Mouse (Mus musculus) embryonic facial prominence, embryonic 15.5 days (tissue): ENCODE data around the gene Akt1s1. TPM values are rescaled to one million over a fixed set of nuclear protein-coding genes. Genes with fewer than 3 reads are reported as not detected.
A peak's percentile ranks its signal among the peaks of the same experiment; 100 is the strongest.

Experiments
- ATAC-seq: fragments of 200-750 bp; cut with Nextera tagmentation; 2 replicates; pipeline ENCODE4 v1.8.0; 2017; ENCODE audit warnings: low read depth, moderate TSS enrichment; ENCODE audit not compliant: insufficient number of reproducible peaks, low FRiP score, low TSS enrichment
- H3K27ac ChIP-seq: fragments of 300-500 bp; sonication (generic); replicated peaks from 2 replicates; pipeline ENCODE4 v1.5.1; 2015; ENCODE audit warnings: mild to moderate bottlenecking, inconsistent platforms
- H3K27me3 ChIP-seq: fragments of 300-500 bp; sonication (generic); 2 replicates; pipeline ENCODE4 v1.6.1; 2015; ENCODE audit warnings: inconsistent platforms
- H3K36me3 ChIP-seq: fragments of 300-500 bp; sonication (generic); 2 replicates; pipeline ENCODE4 v1.6.1; 2015; ENCODE audit warnings: mild to moderate bottlenecking, inconsistent platforms
- H3K4me1 ChIP-seq: fragments of 300-500 bp; sonication (generic); 2 replicates; pipeline ENCODE4 v1.6.1; 2015; ENCODE audit warnings: inconsistent platforms
- H3K4me2 ChIP-seq: fragments of 300-500 bp; sonication (generic); replicated peaks from 2 replicates; pipeline ENCODE4 v1.6.1; 2015; ENCODE audit warnings: mild to moderate bottlenecking, inconsistent platforms
- H3K4me3 ChIP-seq: fragments of 300-500 bp; sonication (generic); replicated peaks from 2 replicates; pipeline ENCODE4 v1.5.1; 2015; ENCODE audit warnings: mild to moderate bottlenecking, inconsistent platforms
- H3K9ac ChIP-seq: fragments of 300-500 bp; sonication (generic); 2 replicates; pipeline ENCODE4 v1.6.1; 2015; ENCODE audit warnings: inconsistent platforms
- H3K9me3 ChIP-seq: fragments of 300-500 bp; sonication (generic); replicated peaks from 2 replicates; pipeline ENCODE4 v1.6.1; 2016; ENCODE audit warnings: inconsistent platforms
- WGBS: fragments of 180-500 bp; shearing (Covaris S2); methylation state at CpG from one replicate; pipeline ENCODE4 v1.1.7; 2015; 5-methylcytosine and 5-hydroxymethylcytosine counted together
- polyA plus RNA-seq: library from polyadenylated mRNA; unstranded; fragments of >200 nt; fragmentation: Nextera tagmentation; extraction: Ambion mirVana; gene quantifications from 2 replicates; pipeline ENCODE4 v1.2.1, GENCODE M21; 2015

Gene Akt1s1
- polyA plus RNA-seq, 1 experiment from 2014 or later = 127 TPM

DNA sequence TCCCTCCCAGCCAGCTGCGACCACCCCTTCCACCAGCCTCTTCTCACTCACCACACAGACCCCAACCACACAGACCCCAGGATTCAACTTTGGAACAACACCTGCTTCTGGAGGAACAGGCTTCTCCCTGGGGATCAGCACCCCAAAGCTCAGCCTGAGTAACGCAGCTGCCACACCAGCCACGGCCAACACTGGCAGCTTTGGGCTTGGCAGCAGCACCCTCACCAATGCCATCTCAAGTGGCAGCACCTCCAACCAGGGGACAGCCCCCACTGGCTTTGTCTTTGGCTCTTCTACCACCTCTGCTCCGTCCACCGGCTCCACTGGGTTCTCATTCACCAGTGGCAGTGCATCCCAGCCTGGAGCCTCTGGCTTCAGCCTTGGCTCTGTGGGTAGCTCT lies 20.1 kb upstream of the Akt1s1 start:
- Histone ChIP-seq H3K27ac (no peak overlapping the region), H3K9ac (no peak overlapping the region), H3K27me3 (no peaks in the 10 kb centered on the region), H3K4me1 (peaks cover 9% of the 10 kb centered on the region), H3K4me3 (no peak overlapping the region), H3K9me3 (no peaks in the 10 kb centered on the region), H3K4me2 (no peak overlapping the region), H3K36me3 (peaks cover 48% of the 10 kb centered on the region)
- 90% methylated on average over 5 of the region's 5 CpGs for WGBS
- ATAC-seq = no peak

DNA sequence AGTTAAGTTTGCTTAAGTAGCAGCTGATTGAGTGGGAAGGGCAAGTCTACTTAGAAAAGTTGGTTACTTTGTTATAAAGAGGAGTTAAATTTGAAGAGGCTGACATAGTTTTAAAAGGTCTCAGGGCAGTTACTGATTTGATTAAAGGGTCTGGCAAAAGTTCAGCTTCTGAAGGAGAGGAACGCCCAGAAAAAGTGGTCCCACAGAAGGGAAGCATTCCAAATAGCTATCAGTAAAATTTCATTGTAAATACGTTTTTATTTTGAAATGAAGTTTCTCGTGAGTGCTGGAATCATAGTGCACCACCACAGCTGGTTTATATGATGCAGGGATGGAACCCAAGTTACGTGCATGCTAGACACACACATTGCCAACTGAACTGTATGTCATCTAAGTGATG lies 16.0 kb upstream of the Akt1s1 start:
- 50% methylated on average over 4 of the region's 4 CpGs for WGBS
- no peak overlapping the region for H3K4me2 ChIP-seq
- no peaks in the 10 kb centered on the region for H3K27me3 ChIP-seq
- H3K4me3 ChIP-seq = no peak overlapping the region
- H3K9ac ChIP-seq = no peak overlapping the region
- no peak for ATAC-seq
- no peaks in the 10 kb centered on the region for H3K9me3 ChIP-seq
- H3K4me1 ChIP-seq = peaks cover 13% of the 10 kb centered on the region; the same call in 1 of the 2 replicates
- H3K36me3 ChIP-seq = peaks cover 46% of the 10 kb centered on the region
- 0 out of 2 replicates have a peak overlapping the region, but pooled peaks have one; percentile 22 for H3K27ac ChIP-seq

DNA sequence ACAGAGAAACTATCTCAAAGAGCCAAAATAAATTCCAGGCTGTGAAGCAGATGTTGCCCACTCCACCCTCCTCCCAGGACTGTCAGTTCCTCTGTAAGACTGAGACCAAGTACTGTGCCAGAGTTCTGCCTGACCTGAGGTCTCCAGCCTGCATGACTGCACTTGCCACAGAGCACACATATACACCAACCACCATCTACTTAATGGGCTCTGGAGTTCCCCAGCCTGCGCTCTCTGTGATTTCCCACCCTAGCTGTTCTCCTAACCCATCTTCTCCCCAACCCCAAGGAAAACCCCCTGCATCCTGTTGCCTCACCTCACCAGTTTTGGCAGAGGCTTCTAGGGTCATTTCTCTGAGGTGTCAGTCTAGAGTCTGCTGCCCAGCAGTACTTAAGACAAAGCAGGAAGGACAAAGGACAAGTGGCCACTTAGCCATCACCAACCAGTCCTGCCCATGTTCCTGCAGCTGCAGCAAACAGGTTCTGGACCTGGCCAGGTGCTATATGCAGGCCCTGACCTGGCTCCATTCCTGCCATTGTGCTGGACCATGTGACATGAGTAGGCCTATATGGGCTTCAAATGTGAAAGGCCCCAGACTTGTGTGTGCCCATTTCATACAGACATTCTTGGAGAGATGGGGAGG lies 13.3 kb upstream of the Akt1s1 start:
- WGBS = 85% methylated on average over 1 of the region's 1 CpGs
- no peaks in the 10 kb centered on the region for H3K9me3 ChIP-seq
- ATAC-seq = no peak

DNA sequence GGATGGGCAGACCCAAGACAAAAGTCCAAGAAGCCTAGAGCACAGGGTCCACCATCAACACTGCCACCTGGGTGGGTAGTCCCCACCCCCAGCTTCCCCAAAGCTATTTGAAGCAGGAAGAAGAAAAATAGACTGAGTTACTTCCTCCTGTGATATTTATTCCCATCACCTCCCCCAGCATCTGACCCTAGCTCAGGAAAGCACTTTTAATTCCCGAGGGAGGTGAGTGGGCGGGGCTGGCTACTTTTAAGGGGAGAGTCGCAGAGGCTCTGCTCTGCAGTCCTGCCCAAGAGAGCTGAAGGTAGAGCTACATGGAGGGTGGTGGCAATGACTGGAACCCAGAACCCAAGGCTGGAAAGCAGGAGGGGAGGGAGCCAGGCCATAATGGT lies 12.8 kb upstream of the Akt1s1 start:
- Histone ChIP-seq H3K27me3 (peaks cover 29% of the 10 kb centered on the region), H3K9ac (no peak overlapping the region), H3K4me1 (peaks cover 27% of the 10 kb centered on the region), H3K4me3 (no peak overlapping the region), H3K4me2 (no peak overlapping the region), H3K27ac (no peak overlapping the region), H3K36me3 (peaks cover 22% of the 10 kb centered on the region), H3K9me3 (no peaks in the 10 kb centered on the region)
- no peak for ATAC-seq
- 42% methylated on average over 3 of the region's 3 CpGs for WGBS

More for the DNA sequence above, 13.3 kb upstream of the Akt1s1 start:
- Histone ChIP-seq H3K9ac (no peak overlapping the region), H3K36me3 (peaks cover 22% of the 10 kb centered on the region), H3K27me3 (peaks cover 24% of the 10 kb centered on the region), H3K4me2 (no peak overlapping the region), H3K4me1 (peaks cover 27% of the 10 kb centered on the region), H3K4me3 (no peak overlapping the region), H3K27ac (no peak overlapping the region)

DNA sequence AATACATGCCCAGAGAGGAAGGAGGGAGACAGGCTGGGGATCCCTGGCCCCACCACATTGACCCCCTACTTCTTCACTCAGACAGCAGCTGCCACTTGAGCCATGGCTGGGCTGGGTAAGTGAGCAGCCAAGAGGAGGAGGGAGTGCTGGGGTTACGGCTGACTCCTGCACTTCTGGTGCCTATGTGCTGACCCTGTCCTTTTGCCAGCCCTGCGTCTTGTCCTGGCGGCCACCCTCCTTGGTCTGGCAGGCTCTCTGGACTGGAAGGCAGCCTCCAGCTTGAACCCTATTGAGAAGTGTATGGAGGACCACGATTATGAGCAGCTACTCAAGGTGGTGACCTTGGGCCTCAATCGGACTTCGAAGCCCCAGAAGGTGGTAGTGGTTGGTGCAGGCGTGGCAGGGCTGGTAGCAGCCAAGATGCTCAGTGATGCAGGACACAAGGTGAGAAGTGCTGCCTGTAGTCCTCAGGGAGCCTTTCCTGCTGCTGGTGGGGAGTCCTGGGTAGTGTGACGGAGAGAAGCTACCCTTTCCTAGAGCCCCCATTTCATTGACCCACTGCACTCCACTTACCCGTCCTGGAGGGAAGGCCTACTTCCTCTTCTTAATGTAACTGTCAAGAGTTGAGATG lies 12.3 kb upstream of the Akt1s1 start:
- peaks cover 31% of the 10 kb centered on the region for H3K27me3 ChIP-seq

DNA sequence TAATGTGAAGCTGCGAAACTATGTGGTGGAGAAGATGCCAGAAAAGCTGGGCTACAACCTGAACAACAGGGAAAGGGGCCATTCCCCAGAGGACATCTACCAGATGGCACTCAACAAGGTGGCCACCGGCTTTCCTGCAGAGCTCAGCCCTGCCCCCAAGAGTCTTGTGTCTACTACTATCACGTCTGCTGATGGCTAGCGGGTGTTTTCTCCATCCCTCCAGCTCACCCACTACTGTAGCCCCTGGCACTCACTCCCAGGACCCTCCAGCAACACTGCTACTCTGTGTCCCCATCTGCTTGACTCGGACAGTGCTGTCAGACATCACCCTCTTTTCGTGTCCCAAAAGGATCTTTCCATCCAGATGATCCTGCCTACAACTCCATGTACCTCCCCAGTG lies 10.7 kb upstream of the Akt1s1 start:
- H3K36me3 ChIP-seq = peaks cover 29% of the 10 kb centered on the region
- WGBS = 90% methylated on average over 6 of the region's 6 CpGs
- H3K9ac ChIP-seq = no peak overlapping the region
- peaks cover 37% of the 10 kb centered on the region for H3K27me3 ChIP-seq
- H3K27ac ChIP-seq = no peak overlapping the region
- H3K4me3 ChIP-seq = no peak overlapping the region
- peaks cover 20% of the 10 kb centered on the region for H3K4me1 ChIP-seq
- ATAC-seq = no peak
- H3K4me2 ChIP-seq = no peak overlapping the region
- H3K9me3 ChIP-seq = no peaks in the 10 kb centered on the region

More for the DNA sequence above, 12.3 kb upstream of the Akt1s1 start:
- no peak overlapping the region for H3K27ac ChIP-seq
- WGBS = 83% methylated on average over 9 of the region's 9 CpGs
- ATAC-seq = no peak
- H3K4me3 ChIP-seq = no peak overlapping the region
- H3K4me2 ChIP-seq = no peak overlapping the region
- H3K36me3 ChIP-seq = peaks cover 22% of the 10 kb centered on the region
- no peaks in the 10 kb centered on the region for H3K9me3 ChIP-seq
- H3K9ac ChIP-seq = no peak overlapping the region
- H3K4me1 ChIP-seq = peaks cover 27% of the 10 kb centered on the region

DNA sequence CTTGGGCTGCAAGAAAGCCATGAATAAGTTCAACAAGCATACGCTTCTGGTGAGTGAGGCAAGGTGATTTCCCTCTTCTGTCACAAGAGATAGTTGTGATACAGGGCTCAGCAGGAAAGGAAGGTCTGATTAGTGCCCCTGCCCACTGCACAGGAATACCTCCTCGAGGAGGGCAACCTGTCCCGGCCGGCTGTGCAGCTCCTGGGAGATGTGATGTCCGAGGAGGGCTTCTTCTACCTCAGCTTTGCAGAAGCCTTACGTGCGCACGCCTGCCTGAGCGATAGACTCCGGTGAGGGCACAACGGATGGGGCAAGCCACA lies 9.7 kb upstream of the Akt1s1 start:
- Histone ChIP-seq H3K9ac (0 out of 2 replicates have a peak overlapping the region, but pooled peaks have one; percentile 4), H3K36me3 (peaks cover 39% of the 10 kb centered on the region), H3K4me2 (peak overlapping the region; percentile 58), H3K4me3 (peak overlapping the region; percentile 34), H3K27me3 (peaks cover 37% of the 10 kb centered on the region), H3K4me1 (peaks cover 15% of the 10 kb centered on the region), H3K9me3 (no peaks in the 10 kb centered on the region), H3K27ac (no peak overlapping the region)
- 25% methylated on average over 11 of the region's 11 CpGs for WGBS
- no peak for ATAC-seq

DNA sequence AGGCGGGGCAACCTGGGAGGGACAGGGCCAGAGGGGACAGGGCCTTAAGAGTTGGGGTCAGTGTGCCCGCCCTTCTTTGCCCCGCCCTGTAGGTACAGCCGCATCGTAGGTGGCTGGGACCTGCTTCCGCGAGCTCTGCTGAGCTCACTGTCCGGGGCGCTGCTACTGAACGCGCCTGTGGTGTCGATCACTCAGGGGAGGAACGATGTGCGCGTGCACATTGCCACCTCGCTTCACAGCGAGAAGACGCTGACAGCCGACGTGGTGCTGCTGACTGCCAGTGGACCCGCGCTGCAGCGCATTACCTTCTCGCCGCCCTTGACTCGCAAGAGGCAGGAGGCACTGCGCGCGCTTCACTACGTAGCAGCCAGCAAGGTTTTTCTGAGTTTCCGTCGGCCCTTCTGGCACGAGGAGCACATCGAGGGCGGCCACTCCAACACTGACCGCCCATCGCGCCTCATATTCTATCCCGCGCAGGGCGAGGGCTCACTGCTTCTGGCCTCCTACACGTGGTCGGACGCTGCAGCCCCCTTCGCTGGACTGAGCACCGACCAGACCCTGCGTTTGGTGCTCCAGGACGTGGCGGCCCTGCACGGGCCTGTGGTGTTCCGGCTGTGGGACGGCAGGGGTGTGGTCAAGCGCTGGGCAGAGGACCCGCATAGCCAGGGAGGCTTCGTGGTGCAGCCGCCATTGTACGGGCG lies 9.2 kb upstream of the Akt1s1 start:
- Histone ChIP-seq H3K27ac (no peak overlapping the region), H3K9me3 (no peaks in the 10 kb centered on the region), H3K36me3 (peaks cover 44% of the 10 kb centered on the region), H3K27me3 (peaks cover 37% of the 10 kb centered on the region), H3K4me3 (peak overlapping the region; percentile 34), H3K4me1 (peaks cover 14% of the 10 kb centered on the region), H3K9ac (0 out of 2 replicates have a peak overlapping the region, but pooled peaks have one; percentile 6), H3K4me2 (peak overlapping the region; percentile 58)
- 2% methylated on average over 58 of the region's 58 CpGs for WGBS
- ATAC-seq = peak; percentile 48

DNA sequence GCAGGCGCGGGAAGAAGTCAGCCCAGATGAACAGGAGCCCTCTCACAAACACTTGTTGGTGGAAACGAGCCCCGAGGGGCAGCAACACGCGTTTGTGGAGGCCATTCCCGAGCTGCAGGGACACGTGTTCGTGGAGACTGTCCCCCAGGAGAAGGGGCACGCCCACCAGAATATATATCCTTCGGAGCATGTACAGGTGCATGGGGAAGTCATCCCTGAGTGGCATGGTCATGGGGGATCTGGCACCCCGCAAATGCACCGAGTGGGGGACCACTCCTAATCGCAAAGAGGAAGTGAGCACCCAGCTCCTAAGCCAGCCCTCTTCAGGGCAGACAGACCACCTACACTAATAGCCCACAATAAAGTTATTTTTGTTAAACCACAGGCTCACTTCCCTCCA lies 8.4 kb upstream of the Akt1s1 start:
- 52% methylated on average over 14 of the region's 14 CpGs for WGBS
- Histone ChIP-seq H3K9ac (no peak overlapping the region), H3K4me3 (peak overlapping the region; percentile 34; the same call in 1 of the 2 replicates), H3K27me3 (peaks cover 37% of the 10 kb centered on the region), H3K9me3 (no peaks in the 10 kb centered on the region), H3K4me1 (peaks cover 14% of the 10 kb centered on the region), H3K36me3 (peaks cover 52% of the 10 kb centered on the region), H3K4me2 (peak overlapping the region; percentile 58; the same call in 1 of the 2 replicates), H3K27ac (no peak overlapping the region)
- no peak for ATAC-seq

DNA sequence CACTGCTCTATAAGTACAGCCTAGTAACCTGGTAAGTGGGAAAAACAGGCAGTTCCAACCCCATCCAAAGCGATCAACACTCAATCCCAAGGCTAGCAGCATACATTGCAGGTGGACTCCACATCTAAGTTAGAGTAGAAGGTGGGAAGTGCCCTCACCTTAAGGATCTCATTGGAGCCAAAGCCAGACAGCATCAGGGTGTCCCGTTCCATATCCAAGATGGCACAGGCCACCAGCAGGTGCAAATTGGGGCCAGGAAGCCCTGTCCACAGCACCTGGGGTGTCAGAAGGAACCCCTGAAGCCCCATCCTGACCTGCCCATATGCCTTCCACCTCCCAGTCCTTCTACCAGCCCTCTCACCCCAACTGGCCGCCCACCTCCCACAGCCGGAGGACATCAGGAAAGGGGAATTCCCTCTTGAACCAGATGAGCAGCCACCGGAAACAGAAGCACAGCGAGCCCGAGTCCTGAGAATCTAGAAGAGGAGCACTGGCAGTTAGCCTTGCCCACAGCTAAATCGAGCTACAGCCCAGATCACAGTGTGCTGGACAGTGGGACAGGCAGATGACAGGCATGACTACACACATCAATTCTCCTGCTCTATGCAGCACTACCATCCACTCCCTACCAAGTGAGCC lies 6.8 kb upstream of the Akt1s1 start:
- no peak overlapping the region for H3K27ac ChIP-seq
- no peak overlapping the region for H3K9ac ChIP-seq
- no peak overlapping the region for H3K4me2 ChIP-seq
- H3K4me3 ChIP-seq = no peak overlapping the region
- WGBS = 87% methylated on average over 8 of the region's 8 CpGs
- peaks cover 14% of the 10 kb centered on the region for H3K4me1 ChIP-seq
- H3K27me3 ChIP-seq = peaks cover 37% of the 10 kb centered on the region
- no peaks in the 10 kb centered on the region for H3K9me3 ChIP-seq
- peaks cover 68% of the 10 kb centered on the region for H3K36me3 ChIP-seq
- ATAC-seq = no peak

DNA sequence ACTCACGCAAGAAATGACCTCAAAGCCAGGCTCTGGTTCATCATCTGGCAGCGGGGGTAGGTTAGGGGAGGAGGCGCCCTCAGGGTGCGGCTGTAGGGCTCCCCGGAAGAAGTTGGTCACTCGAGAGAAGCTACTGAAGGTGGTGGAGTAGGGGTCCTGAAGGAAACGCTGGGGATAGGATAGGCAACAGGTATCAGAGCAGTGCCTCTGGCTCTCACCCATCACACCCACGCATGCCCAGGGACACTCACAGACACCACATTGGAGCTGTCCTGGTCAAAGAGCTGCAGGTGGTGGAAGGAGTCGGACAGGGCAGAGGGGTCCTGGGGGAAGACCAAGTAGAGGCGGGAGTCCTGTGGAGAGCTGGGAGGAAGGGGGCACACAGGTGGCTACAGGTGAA lies 3.8 kb upstream of the Akt1s1 start:
- H3K36me3 ChIP-seq = peaks cover 68% of the 10 kb centered on the region
- H3K9ac ChIP-seq = no peak overlapping the region
- H3K4me1 ChIP-seq = peaks cover 14% of the 10 kb centered on the region
- no peak overlapping the region for H3K27ac ChIP-seq
- H3K9me3 ChIP-seq = no peaks in the 10 kb centered on the region
- ATAC-seq = no peak
- peaks cover 18% of the 10 kb centered on the region for H3K27me3 ChIP-seq
- no peak overlapping the region for H3K4me2 ChIP-seq
- 89% methylated on average over 10 of the region's 10 CpGs for WGBS
- no peak overlapping the region for H3K4me3 ChIP-seq
